Mouse (Mus musculus): ENCODE results near the gene Upp2.

The Upp2 gene

GRCm38 (mm10) chr2:58679968-58680367 is 112.9 kb downstream of the Upp2 start:
- no peak for DNase-seq (ENCODE audit: low spot score)

DNA sequence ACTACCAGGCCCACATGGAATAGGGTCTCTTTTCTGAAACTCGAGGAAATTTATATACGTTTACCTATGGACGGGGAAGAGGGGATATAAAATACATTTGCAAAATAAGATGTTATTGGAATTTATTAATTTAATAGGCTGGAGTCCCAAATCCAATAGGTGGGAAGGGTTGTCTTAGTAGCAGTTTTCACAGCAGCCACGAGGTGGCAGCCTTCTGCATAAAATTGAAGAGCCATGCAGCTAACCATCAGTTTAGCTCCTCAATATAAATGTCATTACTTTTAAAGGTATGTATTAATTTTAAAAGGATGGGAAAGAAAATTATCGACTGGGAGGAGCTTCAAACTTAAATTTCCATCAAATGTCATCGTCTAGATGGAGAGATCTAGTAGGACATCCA is 113.7 kb downstream of the Upp2 start:
- peak; percentile 73 for DNase-seq (ENCODE audit: low spot score)

DNA sequence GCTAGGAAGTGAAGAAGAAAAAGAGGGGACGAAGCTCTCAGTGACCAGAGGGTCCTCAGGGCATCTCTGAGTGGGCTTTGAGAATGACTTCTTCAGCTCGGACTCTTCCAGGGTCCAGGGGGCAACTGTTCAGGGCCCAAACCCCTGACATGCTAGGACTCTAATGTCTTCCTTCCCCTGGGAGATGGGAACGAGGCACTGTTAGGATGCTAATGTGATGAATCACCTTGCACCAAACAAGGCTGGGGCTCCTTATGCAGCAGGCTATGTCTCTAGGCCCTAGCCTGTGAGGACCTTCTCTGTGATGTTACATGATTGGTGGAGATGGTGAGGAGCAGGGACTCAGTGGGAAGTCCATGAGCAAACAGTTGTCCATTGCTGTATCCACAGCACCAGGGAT is 114.3 kb downstream of the Upp2 start:
- no peak for DNase-seq (ENCODE audit: low spot score)

DNA sequence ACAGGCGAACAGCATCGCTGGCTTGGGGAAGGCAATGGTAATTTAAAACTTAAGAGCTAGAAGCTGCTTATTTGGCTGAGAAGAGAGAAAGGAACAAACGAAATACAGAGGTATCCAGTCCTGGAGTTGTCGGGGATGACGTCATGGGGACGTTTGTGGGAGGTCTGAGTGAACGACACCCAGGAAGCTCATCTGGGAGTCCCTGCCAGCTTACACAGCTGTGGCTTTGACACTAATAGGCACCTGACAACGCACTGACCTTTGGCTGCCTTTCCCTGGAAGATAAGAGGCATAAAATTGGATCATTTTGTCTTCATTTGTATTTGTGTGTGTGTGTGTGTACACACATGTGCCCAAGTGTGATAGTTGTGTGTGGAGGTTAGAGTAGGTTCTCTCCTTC is 130.4 kb downstream of the Upp2 start:
- no peak for DNase-seq (ENCODE audit: low spot score)

DNA sequence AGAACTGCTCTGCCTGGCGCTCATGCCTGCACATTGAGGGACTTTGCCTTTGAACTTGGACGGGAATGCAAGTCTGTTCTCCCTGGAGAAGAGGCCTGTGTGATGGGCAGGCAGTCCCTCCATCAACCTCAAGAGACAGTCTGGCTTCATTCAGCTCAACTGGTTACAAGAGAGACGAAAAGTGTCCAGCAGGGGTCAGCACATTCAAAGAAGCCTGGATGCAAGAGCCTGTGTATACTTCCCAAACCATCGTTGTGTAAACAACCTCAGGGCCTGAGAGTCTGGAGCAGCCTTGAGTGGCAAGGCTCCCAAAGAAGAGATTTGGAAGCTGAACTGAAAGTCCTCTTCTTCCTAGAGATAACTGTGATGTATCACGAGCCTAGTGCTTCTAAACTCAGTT is 132.8 kb downstream of the Upp2 start:
- peak; percentile 90 for DNase-seq (ENCODE audit: low spot score)

DNA sequence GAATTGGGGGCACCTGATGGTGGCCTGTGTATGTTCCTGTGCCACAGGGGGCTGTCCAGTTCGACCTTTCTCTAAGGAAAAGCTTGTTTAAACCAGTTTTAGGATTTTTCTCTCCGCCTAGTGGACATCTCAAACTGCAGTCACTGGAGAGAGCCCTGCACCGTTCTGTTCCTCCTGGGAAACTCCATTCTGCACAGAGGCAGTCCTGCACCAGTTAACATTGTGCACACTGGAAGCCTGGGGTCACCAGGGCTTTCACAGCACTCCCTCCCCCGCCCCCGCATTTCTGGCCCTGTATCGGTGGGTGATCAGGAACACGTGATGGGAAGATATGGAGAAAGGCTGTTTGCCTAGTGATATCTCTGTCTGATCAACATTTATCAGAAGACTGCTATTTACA is 133.3 kb downstream of the Upp2 start:
- no peak for DNase-seq (ENCODE audit: low spot score)

DNA sequence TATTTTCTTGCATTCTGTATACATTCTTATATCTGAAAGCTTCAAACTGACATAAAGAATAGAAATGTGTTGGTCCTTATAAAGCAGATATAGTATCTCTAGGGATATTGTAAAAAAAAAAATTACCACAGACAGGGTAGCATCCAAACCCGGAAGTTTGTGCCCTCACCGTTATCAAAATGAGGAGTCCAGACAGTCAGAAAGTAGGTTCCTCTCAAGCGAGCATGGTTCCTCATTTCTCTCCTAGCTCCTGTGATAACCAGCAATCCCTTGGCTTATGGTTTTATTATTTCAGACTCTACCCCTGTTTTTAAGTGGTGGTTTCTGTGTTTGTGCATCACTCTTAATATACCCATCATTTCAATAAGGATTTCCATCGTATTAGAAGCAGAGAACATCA is 134.5 kb downstream of the Upp2 start:
- DNase-seq (ENCODE audit: low spot score): no peak

- DNase-seq (ENCODE audit: low spot score): no peak
Measured at GRCm38 (mm10) chr2:58703226-58703625, 136.1 kb downstream of the Upp2 start.

GRCm38 (mm10) chr2:58703646-58704045 is 136.5 kb downstream of the Upp2 start:
- no peak for DNase-seq (ENCODE audit: low spot score)

GRCm38 (mm10) chr2:58704576-58704975 is 137.5 kb downstream of the Upp2 start:
- DNase-seq (ENCODE audit: low spot score): no peak

DNA sequence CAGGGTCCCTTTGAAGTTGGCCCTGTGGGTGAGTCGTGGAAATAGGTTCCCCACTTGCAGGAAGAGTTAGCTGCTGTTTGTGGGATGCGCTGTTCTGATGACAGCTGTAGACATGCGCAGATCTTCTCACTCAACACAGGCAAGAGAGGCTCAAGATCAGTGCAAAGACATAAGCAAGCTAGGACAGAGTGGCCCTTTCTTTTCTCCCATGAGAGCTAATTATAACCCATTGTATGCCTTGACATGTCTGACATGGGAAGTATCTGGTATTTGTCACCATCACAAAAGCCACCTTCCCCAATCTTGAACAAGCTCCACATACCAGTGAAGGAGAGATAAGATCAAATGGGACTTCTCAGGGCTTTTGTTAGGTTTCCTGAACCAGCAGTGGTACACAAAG is 140.6 kb downstream of the Upp2 start:
- no peak for DNase-seq (ENCODE audit: low spot score)

- DNase-seq (ENCODE audit: low spot score): no peak
Measured at GRCm38 (mm10) chr2:58710234-58710633, 143.1 kb downstream of the Upp2 start.

GRCm38 (mm10) chr2:58711049-58711448 is 144.0 kb downstream of the Upp2 start:
- no peak for DNase-seq (ENCODE audit: low spot score)

DNA sequence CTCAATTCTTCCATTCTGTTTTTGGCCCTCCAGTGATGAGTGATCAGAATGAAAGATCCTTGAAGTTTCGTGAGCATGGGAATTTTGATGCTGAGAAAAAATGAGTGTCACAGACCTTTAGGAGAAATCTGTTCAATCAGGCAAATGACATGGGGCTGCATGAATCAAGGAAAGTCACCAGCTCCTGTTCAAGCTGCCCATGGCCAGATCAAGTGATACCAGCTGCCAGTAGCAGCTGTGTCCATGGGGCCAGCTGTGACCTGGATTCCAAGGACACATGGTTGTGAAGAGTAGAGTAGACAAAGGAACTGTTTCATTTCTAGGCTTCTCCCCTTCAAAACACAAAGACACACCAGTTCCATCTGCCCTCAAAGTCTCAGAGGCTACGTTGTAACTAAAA is 144.4 kb downstream of the Upp2 start:
- no peak for DNase-seq (ENCODE audit: low spot score)

DNA sequence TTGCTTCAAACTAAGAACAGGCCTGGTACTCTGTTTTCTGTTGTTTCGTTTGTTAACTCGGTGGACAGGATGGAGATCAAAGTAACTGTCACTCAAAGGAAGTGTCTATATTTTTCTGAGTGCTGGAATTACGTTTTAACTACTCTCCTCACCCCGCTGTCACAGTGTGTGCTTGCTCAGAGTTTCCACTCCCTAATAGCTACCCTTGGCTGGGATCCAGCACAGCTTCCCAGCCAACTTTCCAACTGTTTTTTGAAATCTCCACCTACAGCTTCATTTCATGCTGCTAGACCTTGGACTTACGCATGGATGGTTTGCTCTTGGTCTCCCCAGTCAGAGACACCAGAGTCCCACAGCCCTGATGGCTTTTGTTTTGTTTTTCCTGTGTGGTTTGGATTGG is 144.8 kb downstream of the Upp2 start:
- DNase-seq (ENCODE audit: low spot score): no peak

DNA sequence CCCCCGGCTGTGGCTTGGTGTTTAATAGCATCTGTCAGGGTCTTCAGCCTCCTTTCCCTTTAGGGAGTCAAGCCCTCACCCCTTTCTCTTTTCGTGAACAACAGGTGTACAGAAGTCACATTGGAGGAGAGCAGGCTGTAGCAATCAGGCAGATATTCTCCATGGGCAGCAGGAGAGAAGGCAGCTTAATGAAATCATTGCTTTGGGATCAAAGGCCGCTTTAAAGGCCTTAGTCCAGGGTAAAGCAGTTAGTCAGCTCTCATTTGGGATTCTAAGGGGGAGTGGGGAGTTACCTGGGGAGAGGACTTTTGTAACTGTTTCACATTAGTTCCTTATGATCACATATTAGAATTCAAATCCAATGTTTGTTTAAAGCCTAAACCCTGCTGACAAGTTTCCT is 150.8 kb downstream of the Upp2 start:
- DNase-seq (ENCODE audit: low spot score): no peak

GRCm38 (mm10) chr2:58737192-58737820 is 170.2 kb downstream of the Upp2 start:
- DNase-seq (ENCODE audit: low spot score): peak; percentile 42

GRCm38 (mm10) chr2:58741213-58741612 is 174.1 kb downstream of the Upp2 start:
- no peak for DNase-seq (ENCODE audit: low spot score)

DNA sequence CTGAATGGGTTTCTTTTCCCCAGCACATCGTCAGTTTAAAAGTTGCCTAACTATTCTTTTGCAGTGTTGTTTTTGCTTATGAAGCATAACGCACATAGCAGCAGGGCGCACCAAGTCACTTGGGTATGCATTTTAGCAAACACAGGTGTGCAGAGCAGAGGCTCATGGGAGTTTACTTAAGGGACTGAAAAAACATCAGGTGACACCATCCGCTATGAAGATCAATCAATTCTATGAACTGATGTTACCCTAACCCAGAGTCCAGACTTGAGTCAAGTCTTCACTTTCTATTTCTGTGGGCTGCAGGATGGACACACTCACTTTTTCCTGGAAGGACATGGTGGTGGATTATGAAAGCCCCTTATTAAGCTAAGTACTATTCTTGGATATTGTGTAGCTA is 174.9 kb downstream of the Upp2 start:
- DNase-seq (ENCODE audit: low spot score): no peak

DNA sequence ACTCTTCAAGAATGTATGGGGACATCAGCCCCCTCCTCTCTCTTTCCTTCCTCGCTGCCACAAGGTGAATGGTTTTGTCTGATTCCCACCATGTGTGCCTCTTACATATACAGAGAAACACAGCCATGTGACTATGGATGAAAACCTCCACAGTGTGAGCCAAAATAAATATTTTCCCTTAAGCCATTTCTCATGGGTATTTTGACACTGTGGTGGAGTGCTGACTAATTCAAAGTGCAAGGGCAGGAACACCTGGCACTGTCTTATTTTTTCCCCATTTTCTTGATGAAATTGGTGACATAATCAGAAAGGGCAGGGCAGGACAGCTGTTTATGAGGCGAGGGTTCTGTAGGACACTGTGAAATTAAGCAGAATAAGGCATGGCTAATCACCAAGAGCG is 176.3 kb downstream of the Upp2 start:
- no peak for DNase-seq (ENCODE audit: low spot score)

- peak; percentile 14 for DNase-seq (ENCODE audit: low spot score)
Measured at GRCm38 (mm10) chr2:58747483-58748229, 180.6 kb downstream of the Upp2 start.

DNA sequence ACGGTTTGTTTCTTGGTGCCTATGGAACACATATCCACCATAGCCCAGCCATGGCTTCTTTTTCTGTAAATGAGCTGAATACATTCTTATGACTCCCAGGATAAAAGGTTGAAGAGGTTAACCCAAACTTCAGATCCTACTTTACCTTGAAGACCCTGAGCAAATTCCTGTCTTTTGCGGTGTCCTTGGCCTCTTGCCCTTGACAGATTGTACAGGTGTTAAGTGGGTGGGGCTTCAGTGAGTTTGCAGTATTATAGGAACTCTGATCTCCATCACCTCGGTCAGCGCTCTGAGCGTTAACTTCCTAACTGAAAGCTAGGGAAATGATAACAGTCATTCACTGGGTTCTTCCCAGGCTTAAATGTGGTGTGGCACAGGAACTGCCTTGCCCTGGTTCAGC is 181.2 kb downstream of the Upp2 start:
- no peak for DNase-seq (ENCODE audit: low spot score)

- DNase-seq (ENCODE audit: low spot score): no peak
Measured at GRCm38 (mm10) chr2:58752891-58753290, 185.8 kb downstream of the Upp2 start.

DNA sequence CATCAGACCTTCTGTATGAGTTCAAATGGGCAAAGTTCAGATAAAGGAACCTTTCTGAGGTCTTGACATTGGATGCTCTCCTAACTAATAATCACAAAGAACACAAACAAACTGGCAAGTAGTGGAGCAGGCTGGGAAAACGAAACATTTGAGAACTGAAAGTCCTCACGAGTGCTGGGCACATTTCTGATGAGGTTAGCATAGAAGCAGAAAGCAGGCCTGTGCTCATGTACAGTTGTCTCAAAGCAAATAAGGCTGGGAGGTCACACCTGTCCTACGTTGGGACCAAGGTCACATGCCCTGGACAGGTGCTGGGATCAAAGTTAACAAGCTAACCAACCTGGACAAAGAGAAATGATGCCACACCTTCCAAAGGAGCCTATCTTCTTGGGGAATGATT is 187.6 kb downstream of the Upp2 start:
- no peak for DNase-seq (ENCODE audit: low spot score)

Measured in embryo, embryonic 10.5 days (tissue).